Mouse (Mus musculus) right cerebral cortex, adult 2 months (tissue): ENCODE measurements at regions not wholly inside any gene's neighbourhood (a gene's known extent, or its start where the extent isn't known, plus 50 kb on each side); places are given as distances from the start of the nearest gene placed in this dataset.
A peak's percentile ranks its signal among the peaks of the same experiment; 100 is the strongest.

Source experiments
- DNase-seq, 2 experiments: peaks; one replicate each; pipeline ENCODE4 v3.0.0; 2021 to 2022; ENCODE audit warnings: low spot score in 2 of 2

DNA sequence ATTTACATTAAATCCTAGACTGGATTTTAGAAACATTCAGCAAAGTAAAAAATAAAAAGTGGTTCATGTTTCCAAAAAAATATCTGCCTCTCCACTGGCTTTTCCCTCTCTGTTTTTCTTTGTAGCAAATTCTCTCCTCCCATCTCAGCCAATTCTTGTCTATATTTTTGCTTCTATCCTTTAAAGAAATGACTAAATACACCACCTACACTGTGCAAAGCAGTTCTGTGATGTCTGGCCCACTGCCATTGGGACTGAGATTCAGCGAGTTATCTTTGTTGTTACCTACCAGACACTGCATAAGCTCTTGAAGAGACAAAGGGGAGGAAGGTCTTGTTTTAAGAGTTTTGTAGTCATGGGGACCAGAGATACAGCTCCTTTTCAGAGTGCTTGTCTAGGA is 835.8 kb upstream of the Klhl29 start:
- DNase-seq = peak; percentile 78 to 85

GRCm38 (mm10) chr12:6189232-6189631 is 813.8 kb upstream of the Klhl29 start:
- no peak for DNase-seq

GRCm38 (mm10) chr12:6168795-6169194 is 793.3 kb upstream of the Klhl29 start:
- no peak for DNase-seq

DNA sequence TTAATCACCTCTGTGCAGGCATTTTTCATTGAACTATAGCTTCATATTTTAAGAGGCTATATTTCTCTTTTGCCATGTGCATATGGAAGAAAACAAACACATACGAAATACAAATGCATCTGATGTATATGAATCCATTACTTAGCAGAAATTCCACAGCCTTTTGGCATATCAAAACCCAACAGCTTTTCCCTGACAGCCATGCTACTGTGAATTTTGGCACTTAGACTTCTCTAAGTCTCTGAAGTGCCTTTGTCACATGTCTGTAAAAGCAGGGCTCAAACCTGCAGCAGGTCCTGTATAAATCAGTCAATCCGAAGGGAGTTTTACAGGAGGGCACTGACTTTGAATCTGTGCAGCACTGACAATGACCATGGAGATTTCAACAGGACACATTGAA is 778.8 kb upstream of the Klhl29 start:
- DNase-seq = no peak

GRCm38 (mm10) chr12:6151476-6151875 is 776.0 kb upstream of the Klhl29 start:
- DNase-seq = no peak

DNA sequence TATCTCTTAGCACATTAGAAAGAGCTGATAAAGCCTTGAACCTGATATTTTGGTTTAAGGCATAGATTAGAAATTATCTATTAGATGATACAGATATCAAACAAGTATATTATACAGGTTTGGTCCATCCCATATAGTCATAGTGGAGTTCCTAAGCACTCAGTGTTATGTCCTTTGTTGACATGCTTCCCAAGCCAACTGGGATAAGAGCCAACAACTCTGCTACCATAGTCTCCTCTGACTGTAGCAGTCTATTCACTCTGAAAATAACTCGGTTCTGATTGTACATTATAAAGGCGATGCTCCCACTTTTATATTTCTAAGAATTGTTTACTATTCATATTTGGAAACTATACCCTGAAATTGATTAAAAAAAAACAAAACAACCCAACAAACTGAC is 757.0 kb upstream of the Klhl29 start:
- DNase-seq = no peak

DNA sequence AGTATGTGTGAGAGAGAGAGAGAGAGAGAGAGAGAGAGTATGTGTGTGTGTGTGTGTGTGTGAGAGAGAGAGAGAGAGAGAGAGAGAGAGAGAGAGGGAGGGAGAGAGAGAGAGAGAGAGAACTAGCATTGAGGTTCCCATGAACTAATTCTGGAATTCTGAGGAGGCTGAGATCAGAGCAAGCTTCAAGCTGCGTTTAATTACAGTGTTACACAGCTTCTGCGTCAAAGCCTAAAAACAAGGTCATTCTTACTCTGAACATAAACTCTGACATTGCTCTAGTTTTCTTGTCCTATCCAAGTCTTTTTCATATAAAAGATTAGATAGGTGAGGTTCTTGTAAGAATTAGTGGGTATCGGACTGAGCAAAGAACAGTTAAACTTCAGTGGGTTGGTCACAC is 744.1 kb upstream of the Klhl29 start:
- DNase-seq = no peak

DNA sequence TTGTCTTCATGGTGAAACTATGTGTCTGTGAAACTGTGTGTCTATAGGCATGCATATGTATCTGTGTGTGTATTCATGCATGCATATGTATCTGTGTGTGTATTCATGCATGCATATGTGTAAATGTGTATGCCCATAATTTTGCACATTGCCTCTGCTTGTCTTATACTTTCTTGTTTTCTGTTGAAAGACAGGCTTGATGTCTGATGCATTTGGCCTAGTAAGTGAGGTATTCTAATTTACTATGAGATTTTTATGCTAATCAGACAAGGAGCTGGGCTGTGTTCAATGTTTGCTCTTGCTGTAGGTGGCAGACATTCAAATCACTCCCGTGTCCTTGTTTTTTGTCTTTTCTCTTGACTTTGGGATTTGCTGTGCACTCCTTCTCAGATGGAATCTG is 739.8 kb upstream of the Klhl29 start:
- DNase-seq = no peak

GRCm38 (mm10) chr12:6097295-6097694 is 721.8 kb upstream of the Klhl29 start:
- DNase-seq = no peak

GRCm38 (mm10) chr12:6087627-6088350 is 712.3 kb upstream of the Klhl29 start:
- DNase-seq = no peak

DNA sequence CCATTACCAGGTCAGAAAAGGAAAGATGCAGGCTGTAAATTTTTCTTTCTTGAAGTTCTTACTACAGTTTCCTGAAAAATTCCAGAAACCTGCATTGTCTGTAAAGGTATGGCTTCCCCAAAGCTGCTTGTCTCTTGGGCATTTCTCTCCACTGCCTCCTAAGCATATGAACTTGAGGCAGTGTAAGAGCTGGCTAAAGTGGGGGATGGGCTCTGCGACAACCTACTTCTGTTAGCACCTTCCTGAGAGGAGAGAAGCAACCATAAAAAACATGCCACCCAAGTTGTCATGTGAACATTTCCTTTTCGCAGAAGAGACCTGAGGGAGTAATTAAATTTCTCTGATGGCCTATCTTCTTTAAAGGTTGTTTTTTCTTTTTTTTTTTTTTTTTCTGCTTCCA is 711.6 kb upstream of the Klhl29 start:
- no peak for DNase-seq

- peak; percentile 27 to 31 for DNase-seq
These were observed 671.6 kb upstream of the Klhl29 start for GRCm38 (mm10) chr12:6046866-6047689.

- no peak for DNase-seq
These were observed 670.6 kb upstream of the Klhl29 start for GRCm38 (mm10) chr12:6046110-6046509.

GRCm38 (mm10) chr12:6042326-6042725 is 666.8 kb upstream of the Klhl29 start:
- no peak for DNase-seq

DNA sequence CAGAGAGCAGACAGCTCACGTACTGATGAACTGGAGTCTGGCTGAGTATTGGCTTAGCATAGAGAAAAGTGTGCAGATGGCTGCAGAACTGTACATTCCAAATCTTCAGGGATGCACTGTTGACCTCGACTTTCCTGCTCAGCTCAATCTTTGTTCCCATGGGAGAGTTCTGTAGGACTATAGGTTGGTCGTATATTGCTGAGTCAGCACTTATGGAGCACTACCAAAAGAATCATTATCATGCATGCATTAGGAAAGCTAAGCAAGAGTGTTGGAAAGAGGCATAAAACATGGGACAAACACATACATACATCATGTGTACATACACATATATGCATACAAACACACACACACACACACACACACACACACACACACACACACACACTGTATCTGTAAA is 648.6 kb upstream of the Klhl29 start:
- DNase-seq = no peak

- no peak for DNase-seq
These were observed 647.0 kb upstream of the Klhl29 start for GRCm38 (mm10) chr12:6022490-6022889.

GRCm38 (mm10) chr12:6000961-6001360 is 625.5 kb upstream of the Klhl29 start:
- DNase-seq = no peak

GRCm38 (mm10) chr12:5997366-5997765 is 621.9 kb upstream of the Klhl29 start:
- no peak for DNase-seq

GRCm38 (mm10) chr12:5996672-5997071 is 621.2 kb upstream of the Klhl29 start:
- no peak for DNase-seq

DNA sequence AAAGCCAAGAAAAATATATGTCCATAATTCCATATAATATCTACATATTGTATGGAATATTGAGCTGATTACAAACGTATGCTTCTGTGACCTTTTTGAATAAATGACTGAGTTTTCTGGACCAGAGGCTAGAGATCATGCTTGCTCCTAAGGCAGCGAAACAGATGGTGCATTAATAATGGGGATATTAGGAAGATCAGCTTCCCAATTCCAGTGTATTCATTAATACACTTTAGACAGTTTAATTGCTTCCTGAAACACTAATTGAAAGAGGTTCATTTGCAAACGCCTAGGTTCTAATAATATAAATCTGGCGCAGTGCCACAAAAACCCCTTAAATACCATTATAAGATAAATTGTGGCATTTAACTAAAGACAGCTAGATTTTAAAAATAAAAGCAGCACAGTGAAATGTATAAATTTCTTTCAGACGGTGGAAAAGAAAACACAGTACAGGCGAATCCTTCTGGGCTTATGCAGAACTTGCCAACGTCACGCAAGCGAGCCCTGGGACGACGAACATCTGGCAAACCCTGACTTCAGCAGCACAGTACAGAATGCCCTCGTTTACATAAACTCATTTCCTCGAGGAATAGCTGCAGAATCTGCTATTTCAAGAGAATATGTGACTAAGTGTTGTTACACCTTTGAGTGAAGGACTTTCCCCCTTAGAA is 608.6 kb upstream of the Klhl29 start:
- peak; percentile 9 to 11 for DNase-seq

DNA sequence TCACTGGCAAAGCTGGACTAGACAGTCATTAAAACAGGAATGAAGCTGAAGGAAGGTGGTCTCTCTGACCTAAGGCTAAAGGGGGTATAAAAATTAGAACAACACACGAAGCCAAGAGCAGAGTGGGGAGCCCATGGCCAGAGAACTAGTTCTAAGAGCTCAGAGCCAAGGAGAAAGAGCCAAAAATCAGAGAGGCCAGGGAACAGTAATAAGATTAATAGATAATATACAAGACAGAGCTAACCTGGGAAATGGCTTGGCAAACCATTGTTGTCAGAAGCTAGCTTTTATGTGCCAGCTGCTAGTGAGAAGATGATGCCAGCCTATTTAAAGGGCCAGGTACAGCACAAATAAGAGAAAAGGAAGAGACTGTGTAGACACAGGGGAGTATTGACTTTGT is 606.6 kb upstream of the Klhl29 start:
- no peak for DNase-seq

DNA sequence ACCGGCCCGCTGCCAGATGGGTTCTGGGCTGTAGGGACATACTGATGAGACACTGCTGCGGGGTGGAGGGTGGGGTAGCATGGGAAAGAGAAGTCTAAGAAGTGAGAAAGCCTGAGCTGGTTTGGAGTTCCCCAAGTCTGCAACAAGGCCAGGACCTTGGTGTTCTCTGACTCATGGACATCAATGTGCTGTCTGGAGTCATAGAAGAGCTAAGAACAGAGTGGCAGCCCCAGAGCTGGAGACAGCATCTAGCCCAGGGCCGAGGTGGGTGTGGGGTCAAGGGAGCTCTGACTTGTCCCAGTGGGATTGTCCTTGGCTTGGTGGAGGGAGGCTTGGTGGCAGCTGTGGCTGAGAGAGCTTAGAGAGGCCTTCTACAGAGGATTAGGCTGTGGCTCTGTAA is 600.4 kb upstream of the Klhl29 start:
- DNase-seq = no peak

DNA sequence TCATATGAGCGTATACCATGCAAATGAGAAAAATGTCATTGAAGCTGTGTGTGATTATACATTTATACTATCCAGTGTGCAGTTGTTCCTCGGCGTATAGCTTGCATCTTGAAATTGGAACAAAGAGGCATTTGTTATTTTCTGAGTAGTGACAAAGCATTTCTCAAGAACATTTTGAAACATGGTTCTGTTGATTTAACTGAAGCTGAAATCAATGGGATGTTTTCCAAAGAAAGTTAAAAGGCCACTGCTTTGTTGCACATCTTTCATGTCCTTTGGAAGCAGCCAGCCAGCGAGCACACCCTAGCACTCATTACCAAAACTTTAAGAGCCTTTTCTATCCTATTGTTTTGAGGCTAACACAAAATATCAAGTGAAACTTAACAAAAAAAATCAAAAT is 594.1 kb upstream of the Klhl29 start:
- no peak for DNase-seq
